Mouse (Mus musculus) layer of hippocampus, postnatal 36 days (tissue): ENCODE data around the gene Mrpl17. TPM values are rescaled to one million over a fixed set of nuclear protein-coding genes. Genes with fewer than 3 reads are reported as not detected.
"Not testable (repeated sequence)": the region's sequence is repeated elsewhere in the genome, so short reads cannot be mapped to it uniquely, and the experiment has no call there.

ENCODE experiments used
- DNase-seq, 2 experiments: peaks; one replicate each; pipeline ENCODE4 v3.0.0; 2022
- total RNA-seq, 2 experiments: library from RNA; stranded (reverse); gene quantifications; 2 replicates each; pipeline ENCODE4 v1.2.3; 2021

Mrpl17 gene
- total RNA-seq, result 100 to 1,000 TPM; 107 to 108 TPM

GRCm38 (mm10) chr7:105810877-105811489, at the start of gene Mrpl17:
Gene Mrpl17, minus strand, starts transcription at chr7:105811099.
- peak; percentile 100 for DNase-seq

- DNase-seq, result not testable (repeated sequence)
Observed at GRCm38 (mm10) chr7:105855718-105856560, 45.0 kb upstream of the Mrpl17 start.

DNA sequence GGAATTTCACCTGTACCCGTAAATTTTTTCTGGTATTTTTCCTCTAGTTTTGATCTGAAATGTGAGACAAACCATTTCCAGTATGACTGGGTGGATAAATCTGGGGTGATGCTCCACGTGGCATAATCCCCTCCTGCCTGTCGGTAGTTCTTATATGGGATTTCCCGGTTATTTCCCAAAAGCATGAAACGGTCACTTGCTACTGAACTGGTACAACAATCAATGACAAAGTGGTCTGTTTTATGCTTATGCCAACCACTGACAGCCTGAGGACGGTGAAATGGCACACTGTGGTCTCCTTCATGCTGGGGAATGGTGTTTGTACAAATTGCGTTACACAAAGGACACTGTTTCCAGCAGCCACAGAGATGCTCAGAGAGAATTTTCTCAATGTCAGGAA, 13.4 kb upstream of the Mrpl17 start:
- DNase-seq, result no peak

DNA sequence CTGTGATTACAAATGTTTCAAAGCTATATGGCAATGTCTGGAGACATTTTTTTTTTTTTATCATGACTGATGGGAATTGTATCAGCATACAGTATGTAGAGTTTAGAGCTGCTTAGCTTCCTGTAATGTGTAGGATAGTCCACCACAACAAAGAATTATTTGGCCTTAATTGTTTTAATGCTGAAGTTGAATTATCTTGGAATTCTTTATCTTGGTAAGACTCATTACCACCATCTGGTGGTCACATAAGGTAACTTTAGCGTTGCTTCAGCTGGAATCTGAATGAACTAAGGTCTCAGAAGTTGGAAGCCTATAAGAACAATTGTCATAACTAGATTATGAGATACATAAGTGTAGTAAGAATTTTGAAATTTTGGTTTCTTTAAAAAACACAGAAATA, 7.6 kb upstream of the Mrpl17 start:
- DNase-seq, result no peak

DNA sequence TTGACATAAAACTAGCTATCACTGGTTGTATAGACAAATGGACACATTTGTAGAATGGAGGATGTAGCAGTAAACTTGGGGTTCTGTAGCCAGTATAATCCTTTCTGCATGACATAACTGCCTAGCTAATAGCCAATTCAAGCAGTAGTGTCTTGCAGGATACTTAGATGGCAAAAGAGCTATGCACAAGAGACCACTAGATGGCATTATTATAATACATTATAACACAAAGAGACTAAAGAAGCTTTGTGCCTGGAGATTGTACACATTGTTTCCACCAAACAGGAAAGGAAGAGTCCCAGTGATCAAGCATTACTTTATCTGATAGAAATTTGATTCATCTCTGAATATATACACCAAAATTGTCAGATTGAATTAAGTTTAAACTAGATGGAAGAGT, 5.8 kb upstream of the Mrpl17 start:
- DNase-seq, result no peak

GRCm38 (mm10) chr7:105813326-105813725, 2.4 kb upstream of the Mrpl17 start:
- DNase-seq, result no peak

DNA sequence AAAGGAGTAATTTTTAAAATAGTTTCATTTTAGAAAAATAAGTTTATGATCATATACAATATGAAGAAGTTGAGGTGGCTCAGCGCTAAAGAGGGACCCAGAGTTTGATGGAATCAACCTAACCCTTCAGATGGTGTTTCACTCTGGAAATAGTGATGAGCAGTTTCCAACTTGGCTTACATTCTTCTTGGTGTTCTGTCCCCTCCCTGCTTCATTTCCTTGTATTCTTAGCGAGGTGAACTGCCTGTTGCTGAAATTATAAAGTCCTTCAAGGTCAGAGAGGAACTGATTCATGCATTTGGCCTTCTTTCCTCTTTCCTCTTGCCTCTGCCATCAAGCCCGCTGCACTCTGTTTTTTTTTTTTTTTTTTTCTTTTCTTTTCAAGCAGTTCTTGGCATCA, 1.7 kb upstream of the Mrpl17 start:
- no peak for DNase-seq

DNA sequence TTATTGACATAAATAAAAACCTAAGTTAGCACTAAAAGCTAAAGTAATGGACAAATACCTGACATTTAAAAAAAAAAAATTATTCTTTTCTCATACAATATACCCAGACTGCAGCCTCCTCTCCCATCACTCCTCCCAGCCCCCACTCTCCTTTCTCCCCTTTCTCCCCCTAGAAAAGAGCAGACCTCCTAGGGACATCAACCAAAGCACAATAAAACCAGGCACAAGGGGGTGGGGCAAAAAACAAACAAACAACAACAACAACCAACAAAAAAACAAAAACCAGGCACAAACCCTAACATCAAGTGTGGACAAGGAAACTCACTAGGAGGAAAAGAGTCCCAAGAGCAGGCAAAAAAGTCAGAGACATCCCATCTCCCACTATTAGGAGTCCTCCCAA, 617 bp upstream of the Mrpl17 start:
- no peak for DNase-seq

DNA sequence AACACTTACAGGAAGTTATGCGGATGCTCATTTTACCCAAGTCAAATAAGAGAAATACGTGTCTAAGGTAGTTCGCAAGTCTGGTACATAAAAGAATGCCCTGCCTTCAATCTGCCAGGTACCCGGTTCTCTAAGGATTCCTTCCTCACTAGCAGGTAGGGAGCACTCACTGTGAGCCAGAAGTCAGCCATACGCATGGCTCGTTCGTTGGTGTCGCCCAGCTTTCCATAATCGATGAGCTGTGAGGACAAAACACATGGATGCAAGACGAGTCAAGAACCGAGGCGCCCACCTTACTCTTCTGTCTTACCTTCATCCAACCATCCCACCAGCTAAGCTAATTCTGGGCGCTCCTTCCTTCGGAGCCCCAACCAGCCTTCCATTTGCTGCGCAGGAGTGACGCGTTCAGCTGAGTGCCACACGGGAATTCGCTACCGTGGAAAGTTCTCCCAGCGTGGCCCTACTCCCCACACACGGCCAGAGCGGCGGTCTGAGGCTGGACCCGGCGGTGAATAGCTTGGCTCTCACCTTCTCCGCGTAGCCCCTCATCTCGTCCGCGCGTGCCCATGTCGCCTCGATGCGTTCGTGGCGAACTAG, 521 bp downstream of the Mrpl17 start:
- DNase-seq, result peak in 1 of 2 experiments; percentile 30

- DNase-seq, result no peak
Observed at GRCm38 (mm10) chr7:105809836-105810235, 1.1 kb downstream of the Mrpl17 start.

- DNase-seq, result no peak
Observed at GRCm38 (mm10) chr7:105808385-105808784, 2.5 kb downstream of the Mrpl17 start.

GRCm38 (mm10) chr7:105806716-105807115, 4.2 kb downstream of the Mrpl17 start:
- DNase-seq, result no peak

DNA sequence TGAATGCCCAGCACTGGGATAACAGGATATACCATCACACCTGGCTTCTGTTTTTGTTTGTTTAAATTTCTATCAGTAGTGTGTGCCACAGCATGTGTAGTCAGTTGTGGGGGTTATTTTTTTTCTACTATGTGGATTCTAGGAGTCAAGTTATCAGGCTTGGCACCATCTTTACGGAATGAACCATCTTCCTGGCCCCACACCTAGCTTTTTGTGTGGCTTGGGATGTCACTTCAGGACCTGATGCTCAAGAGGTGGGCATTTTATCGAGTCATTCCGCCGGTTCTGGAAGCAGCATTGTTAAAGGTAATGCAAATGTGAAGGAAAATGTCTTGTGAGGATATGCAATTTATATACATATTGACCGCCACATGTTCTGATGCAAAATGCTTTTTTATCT, 4.8 kb downstream of the Mrpl17 start:
- no peak for DNase-seq

- DNase-seq, result no peak
Observed at GRCm38 (mm10) chr7:105803428-105803827, 7.5 kb downstream of the Mrpl17 start.

- no peak for DNase-seq
Observed at GRCm38 (mm10) chr7:105802771-105803170, 8.1 kb downstream of the Mrpl17 start.

GRCm38 (mm10) chr7:105802312-105802711, 8.6 kb downstream of the Mrpl17 start:
- no peak for DNase-seq

- DNase-seq, result no peak
Observed at GRCm38 (mm10) chr7:105796972-105797371, 13.9 kb downstream of the Mrpl17 start.

GRCm38 (mm10) chr7:105795759-105796366, 15.0 kb downstream of the Mrpl17 start:
- no peak for DNase-seq

- no peak for DNase-seq
Observed at GRCm38 (mm10) chr7:105793701-105794100, 17.2 kb downstream of the Mrpl17 start.

DNA sequence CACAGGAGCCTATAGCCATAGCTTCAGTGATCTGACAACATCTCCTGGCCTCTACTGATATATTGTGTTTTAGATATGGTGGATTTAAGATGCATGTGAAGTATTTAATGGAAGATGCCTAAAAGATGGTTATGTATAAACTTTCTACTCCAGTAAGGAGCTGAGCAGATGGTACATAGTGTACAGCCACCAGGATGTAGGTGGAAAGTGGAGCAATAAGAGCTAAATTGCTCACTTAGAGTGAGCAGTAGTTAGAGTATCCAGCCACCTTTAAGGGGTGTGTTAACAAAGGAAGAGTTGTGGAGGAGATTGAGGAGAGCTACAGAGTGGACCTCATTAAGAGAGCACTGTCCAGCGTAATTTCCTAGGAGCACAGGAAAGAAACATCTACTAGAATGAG, 19.8 kb downstream of the Mrpl17 start:
- DNase-seq, result no peak

DNA sequence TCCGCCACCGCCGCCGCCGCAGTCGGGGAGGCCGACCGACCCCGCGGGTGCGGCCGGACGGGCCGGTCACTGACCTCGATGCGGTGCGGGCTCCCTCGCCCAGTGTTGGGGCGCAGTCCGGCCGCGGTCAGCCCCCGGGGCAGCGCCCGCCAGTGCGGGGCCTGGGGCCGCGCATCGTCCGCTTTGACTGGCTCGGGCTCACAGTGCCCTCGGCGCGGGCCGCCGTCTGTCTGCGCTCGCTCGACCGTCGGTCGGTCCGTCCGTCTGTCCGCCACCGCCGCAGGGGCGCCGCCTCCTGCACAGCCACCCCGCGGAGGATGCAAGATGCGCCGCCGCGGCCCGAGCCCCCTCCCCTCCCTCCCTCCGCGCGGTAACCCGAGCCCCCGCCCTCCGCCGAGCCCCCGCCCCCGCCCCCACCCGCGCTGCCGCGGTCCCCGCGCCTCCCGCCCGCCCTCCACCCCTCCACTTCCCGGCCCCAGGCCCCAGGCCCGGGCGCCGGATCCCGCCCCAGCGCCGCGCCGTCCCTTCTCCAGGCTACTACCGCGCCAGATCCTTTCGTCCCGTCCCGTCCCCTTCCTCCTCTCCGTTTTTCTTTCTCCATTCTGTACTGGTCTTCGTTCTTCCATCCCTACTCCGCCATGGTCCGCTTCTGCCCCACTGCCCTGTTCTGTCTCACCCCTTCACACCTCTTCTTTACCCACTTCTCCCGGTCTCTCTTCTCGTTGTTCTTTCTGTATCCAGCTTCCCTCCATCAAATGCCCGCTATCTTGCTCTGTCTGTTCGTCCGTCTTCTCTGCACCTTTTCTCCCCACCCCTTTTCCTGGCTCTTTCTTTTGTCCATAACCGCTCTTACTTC, 23.4 kb downstream of the Mrpl17 start, which contains the start of gene Dchs1:
Gene Dchs1, minus strand, starts transcription at position 370 of the 856 bp plus-strand sequence.
- no peak for DNase-seq
